Mouse (Mus musculus): Measurements from ENCODE around the gene Ar.

Ar gene

DNA sequence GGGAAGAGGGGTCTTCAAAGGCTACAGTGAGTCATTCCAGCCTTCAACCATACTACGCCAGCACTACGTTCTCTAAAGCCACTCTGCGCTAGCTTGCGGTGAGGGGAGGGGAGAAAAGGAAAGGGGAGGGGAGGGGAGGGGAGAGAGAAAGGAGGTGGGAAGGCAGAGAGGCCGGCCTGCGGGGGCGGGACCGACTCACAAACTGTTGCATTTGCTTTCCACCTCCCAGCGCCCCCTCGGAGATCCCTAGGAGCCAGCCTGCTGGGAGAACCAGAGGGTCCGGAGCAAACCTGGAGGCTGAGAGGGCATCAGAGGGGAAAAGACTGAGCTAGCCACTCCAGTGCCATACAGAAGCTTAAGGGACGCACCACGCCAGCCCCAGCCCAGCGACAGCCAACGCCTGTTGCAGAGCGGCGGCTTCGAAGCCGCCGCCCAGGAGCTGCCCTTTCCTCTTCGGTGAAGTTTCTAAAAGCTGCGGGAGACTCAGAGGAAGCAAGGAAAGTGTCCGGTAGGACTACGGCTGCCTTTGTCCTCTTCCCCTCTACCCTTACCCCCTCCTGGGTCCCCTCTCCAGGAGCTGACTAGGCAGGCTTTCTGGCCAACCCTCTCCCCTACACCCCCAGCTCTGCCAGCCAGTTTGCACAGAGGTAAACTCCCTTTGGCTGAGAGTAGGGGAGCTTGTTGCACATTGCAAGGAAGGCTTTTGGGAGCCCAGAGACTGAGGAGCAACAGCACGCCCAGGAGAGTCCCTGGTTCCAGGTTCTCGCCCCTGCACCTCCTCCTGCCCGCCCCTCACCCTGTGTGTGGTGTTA, at the start of gene Ar:
TSS of gene Ar (plus strand) at position 239 of the 812 bp plus-strand sequence.
- peak; percentile 42 for DNase-seq (ENCODE audit: extremely low spot score)

DNA sequence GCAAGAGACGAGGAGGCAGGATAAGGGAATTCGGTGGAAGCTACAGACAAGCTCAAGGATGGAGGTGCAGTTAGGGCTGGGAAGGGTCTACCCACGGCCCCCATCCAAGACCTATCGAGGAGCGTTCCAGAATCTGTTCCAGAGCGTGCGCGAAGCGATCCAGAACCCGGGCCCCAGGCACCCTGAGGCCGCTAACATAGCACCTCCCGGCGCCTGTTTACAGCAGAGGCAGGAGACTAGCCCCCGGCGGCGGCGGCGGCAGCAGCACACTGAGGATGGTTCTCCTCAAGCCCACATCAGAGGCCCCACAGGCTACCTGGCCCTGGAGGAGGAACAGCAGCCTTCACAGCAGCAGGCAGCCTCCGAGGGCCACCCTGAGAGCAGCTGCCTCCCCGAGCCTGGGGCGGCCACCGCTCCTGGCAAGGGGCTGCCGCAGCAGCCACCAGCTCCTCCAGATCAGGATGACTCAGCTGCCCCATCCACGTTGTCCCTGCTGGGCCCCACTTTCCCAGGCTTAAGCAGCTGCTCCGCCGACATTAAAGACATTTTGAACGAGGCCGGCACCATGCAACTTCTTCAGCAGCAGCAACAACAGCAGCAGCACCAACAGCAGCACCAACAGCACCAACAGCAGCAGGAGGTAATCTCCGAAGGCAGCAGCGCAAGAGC, 1.3 kb downstream of the Ar start:
- peak; percentile 13 for DNase-seq (ENCODE audit: extremely low spot score)

DNA sequence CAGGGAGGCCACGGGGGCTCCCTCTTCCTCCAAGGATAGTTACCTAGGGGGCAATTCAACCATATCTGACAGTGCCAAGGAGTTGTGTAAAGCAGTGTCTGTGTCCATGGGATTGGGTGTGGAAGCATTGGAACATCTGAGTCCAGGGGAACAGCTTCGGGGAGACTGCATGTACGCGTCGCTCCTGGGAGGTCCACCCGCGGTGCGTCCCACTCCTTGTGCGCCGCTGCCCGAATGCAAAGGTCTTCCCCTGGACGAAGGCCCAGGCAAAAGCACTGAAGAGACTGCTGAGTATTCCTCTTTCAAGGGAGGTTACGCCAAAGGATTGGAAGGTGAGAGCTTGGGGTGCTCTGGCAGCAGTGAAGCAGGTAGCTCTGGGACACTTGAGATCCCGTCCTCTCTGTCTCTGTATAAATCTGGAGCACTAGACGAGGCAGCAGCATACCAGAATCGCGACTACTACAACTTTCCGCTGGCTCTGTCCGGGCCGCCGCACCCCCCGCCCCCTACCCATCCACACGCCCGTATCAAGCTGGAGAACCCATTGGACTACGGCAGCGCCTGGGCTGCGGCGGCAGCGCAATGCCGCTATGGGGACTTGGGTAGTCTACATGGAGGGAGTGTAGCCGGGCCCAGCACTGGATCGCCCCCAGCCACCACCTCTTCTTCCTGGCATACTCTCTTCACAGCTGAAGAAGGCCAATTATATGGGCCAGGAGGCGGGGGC, 2.0 kb downstream of the Ar start:
- peak; percentile 22 for DNase-seq (ENCODE audit: extremely low spot score)

DNA sequence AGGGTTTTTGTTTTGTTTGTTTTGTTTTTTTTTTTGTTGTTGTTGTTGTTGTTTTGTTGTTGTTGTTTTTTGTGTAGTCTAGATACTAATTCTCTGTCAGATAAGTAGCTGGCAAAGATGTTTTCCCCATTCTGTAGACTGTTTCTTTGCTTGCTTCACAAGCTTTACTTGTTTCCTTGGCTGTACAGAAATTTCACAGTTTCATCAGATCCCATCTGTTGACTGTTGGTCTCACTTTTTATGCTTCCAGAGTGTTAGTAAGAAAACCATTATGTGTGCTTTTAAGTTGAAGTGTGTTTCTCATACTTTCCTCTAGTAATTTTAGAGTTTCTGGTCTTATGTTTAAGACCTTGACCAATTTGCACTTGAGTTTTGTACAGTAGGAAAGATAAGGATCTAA, 41.2 kb downstream of the Ar start:
- DNase-seq (ENCODE audit: extremely low spot score): no peak

DNA sequence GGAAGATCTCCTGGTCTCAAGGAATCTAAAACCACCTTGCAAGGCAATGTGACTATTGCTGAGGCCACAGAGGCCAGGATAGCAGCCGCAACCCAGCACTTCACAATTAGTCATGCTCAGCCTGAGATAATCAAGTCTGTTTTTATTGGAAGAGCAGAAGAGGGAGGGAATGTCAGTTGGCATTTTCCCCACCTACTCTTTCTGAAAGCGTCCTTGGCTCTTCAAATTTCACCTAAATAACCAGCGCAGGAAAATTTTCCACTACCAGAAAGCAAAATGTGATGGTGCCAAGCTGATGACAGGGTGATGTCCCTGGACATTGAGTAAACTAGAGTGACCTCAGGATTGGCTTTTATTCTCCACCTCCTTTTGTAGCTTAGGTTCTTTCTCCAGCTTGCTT, 57.2 kb downstream of the Ar start:
- DNase-seq (ENCODE audit: extremely low spot score): no peak

DNA sequence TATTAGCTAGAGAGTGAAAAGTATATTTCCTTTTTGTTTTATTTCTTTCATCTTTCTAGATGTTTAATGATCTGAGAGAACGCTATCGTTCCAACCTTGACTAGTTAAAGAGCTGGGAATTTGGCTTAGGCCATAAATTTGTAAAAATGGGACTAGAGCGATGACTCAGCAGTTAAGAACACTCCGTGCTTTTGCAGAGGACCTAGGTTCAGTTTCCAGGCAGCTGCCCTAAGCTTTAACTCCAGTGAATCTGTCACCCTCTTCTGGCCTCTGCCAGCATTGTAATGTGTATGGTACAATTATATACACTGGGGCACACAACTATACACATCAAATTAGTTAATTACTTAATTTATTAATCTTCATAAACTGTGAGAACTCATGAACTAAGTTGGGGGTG, 58.6 kb downstream of the Ar start:
- no peak for DNase-seq (ENCODE audit: extremely low spot score)

DNA sequence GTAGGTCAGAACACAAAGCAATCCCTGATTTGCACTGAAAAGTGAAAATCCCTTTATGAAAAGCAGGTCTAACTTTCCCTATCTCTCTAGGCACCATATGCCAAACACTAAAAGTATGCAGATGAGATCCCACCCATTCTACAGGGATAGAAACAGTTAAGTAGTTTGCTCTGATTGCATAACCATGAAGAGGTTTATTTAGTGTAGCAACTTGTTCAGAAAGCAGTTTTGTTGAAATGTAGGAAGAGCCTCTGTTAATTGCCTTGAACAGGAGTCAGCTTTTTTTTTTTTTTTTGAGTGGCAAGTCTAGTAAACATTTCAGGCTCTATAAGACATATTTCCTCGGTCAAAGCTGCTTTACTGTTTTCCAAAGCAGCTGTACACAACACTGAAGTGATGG, 67.5 kb downstream of the Ar start:
- DNase-seq (ENCODE audit: extremely low spot score): no peak

DNA sequence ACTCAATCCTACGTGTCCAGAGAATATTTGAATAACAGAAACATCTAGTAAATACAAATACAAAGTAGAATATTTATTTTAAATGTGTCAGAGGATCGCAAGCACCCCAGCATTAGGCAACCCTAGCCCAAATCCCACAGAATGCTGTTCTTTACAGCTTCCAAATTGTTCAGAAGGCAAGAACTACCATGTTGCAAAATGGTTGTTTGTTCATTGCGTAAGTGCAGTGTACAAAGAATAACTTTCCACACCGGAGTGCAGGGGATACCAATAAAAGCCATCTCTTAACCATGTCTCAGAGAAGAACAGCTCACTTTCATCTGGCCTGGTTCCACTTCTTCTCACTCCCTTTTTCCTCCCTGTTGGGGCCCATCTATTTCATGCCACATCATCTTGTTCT, 90.4 kb downstream of the Ar start:
- DNase-seq (ENCODE audit: extremely low spot score): no peak

DNA sequence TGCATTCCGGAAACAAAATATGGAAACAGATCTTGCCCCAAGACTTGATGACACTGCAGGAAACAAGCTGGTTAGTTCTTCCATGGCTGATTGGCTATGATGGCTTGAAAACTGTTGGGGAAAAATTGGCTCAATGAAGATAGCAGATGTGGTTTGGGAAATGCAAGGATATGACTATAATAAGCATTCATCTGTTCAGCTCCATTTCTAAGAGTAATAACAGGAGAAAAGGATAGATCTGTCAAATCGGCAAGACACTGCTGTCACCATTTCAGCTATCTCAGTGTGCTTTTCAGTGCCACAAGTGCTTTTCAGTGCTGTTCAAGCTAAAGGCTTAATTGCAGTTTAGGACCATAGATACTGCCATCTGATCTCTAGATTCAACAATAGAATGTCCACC, 96.5 kb downstream of the Ar start:
- no peak for DNase-seq (ENCODE audit: extremely low spot score)

DNA sequence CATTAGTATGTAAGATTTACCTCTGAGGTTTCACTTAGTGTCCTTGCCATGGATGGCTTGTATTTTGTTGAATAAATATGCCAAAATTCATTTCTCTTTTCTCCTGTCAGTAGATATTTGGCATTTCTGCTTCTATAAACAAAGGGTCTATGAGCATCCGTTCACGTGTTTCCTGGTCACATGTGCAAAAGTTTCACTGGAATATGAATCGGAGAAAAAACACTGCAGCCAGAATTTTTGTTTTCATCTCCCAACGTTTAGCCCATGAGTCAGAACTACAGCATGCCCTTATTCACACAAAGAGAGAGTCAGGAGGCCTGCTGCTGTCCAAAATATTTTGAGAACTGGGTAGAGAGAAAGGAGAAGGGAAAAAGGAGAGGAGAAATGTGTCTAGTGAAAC, 99.8 kb downstream of the Ar start:
- no peak for DNase-seq (ENCODE audit: extremely low spot score)

DNA sequence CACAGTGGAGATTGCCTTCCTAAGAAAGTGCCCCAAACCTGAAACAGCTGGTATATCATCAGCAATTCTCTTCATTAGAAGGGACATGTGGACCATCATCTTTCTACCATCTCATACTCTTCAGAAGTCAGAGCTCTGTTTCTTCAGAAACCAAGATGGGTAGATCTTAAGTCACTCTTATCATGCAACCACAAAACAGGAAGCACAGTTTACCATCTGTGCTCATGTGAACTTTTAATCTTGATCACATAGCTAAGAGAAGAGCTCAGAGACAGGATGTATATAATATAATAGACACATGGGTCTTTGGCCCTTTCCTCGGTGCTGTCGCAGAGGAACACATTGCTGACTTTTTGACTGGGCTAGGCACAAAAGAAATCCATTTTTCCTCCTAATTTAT, 111.1 kb downstream of the Ar start:
- DNase-seq (ENCODE audit: extremely low spot score): no peak

DNA sequence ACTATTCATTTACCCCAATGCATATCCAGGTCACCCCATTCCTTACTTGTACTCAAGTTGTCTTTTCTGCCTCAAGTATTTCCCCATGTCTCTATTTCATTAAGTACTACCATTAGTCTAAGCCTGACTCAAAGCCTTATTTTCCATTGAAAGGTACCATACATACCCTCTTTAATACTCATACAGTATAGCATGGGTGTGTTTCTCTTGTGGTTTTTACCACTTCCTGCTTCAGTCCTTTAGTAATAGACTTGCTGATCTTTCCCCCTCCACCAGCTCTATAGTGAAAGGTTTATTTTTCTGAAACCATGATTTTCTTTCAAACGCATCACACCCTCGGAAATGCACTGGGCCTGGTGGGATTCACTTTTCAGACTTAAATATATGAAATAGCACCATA, 117.2 kb downstream of the Ar start:
- DNase-seq (ENCODE audit: extremely low spot score): no peak

DNA sequence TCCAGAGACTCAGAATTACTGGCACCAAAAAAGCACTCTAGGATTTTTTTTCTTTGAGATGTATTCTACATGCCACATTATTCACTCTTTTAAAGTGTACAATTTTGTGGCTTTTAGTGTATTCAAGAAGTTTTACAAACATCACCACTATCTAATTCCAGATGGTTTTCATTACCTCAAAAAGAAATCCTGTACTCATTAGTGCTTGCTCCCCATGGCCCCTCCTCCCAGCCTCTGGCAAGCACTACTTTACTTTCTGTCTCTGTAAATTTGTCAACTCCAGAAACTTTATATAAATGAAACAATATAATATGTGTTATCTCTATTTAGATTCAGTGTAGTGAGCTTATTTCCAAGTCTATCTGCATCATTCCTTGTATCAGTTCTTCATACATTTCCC, 122.8 kb downstream of the Ar start:
- no peak for DNase-seq (ENCODE audit: extremely low spot score)

DNA sequence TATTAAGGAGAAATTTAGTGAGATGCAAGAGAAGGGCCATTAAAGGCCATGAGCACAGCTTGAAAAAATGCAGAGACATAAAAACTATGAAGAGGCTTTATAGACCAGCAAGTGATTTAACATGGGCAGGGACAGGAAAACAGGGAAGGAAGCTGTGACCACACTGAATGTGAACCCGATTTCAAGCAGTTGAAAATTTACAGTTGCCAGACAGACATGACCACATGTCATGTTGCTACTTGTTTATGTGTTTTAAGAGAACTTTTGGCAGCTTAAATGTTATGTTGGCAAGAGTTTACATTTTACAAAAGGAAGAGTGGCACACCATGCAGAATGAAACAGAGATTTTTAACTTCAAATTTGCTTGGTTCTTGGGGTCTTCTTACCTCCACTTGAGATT, 143.2 kb downstream of the Ar start:
- no peak for DNase-seq (ENCODE audit: extremely low spot score)

DNA sequence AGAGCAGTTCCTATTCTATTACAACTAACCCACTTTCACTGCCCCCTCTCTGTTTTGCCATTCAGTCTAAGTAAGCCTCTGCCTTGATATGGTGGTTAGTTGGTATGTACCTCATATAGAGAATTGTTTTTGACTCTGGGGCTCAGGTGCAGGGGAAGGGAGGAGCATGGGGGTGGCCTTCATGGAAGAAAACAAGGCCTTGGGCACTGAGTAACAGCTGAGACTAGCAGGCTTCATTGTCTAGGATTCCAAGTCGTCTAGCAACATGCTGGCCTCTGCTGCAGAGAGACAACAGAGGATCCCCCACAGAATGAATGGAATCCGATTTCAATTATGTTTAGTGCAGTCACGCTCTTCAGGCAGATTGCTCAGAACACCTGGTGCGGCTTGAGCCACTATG, 152.1 kb downstream of the Ar start:
- no peak for DNase-seq (ENCODE audit: extremely low spot score)

DNA sequence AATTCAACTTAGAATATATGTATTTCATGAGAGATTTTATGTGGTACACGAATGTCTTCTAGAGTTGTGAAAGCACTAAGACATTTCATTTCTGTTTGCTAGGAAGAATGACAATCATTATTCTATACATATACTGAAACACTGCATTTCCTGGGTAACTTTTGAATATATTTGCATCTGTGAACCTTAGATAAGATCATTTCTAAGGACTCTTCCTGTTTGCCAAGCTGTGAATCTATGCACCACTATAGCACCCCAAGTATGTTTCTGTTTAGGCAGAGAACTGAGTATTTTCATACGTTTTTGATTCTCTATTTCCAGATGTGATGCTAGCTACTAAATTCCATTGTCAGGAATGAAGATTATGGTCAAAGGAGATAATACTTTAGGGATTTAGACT, 153.4 kb downstream of the Ar start:
- DNase-seq (ENCODE audit: extremely low spot score): no peak

DNA sequence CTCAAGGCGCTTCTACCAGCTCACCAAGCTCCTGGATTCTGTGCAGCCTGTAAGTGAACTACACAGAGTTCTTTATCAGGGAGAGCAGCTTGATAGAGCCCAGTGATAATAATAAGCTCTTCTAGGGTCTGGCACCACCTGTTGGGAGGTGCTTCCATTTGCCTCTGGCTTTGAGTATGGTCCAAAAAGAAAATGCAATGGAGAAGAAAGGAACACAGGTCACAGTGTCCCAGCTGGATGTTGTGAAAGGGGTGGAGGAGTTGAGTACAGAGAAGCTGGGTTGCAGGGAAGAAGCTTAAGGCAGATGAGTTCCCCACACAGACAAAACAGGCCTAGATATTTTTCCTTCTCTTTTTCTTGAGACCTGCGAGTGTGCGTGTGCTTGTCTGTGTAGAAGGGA, 167.4 kb downstream of the Ar start:
- DNase-seq (ENCODE audit: extremely low spot score): no peak

DNA sequence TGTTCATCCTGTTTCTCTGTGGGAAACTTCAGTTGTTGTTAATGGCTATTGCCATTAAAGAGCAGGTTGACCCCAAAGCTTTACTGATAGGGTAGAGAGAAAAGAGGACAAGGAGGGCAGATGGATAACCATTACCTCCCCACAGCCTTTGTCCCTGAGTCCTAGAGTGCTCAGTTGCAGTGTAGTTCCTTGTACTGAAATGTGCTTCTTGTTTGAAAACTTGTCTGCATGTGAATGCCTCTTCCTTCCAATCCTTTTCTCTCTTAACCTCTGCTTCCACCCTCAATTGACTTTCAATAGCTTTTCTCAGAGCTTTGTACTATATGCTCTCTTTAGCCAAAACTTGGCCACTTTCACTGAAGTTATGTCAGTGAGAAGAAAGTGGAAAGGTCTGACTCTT, 168.9 kb downstream of the Ar start:
- no peak for DNase-seq (ENCODE audit: extremely low spot score)

DNA sequence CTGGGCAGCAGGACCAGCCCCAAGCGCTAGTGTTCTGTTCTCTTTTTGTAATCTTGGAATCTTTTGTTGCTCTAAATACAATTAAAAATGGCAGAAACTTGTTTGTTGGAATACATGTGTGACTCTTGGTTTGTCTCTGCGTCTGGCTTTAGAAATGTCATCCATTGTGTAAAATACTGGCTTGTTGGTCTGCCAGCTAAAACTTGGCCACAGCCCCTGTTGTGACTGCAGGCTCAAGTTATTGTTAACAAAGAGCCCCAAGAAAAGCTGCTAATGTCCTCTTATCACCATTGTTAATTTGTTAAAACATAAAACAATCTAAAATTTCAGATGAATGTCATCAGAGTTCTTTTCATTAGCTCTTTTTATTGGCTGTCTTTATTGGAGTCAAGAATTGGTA, 174.5 kb downstream of the Ar start:
- no peak for DNase-seq (ENCODE audit: extremely low spot score)

DNA sequence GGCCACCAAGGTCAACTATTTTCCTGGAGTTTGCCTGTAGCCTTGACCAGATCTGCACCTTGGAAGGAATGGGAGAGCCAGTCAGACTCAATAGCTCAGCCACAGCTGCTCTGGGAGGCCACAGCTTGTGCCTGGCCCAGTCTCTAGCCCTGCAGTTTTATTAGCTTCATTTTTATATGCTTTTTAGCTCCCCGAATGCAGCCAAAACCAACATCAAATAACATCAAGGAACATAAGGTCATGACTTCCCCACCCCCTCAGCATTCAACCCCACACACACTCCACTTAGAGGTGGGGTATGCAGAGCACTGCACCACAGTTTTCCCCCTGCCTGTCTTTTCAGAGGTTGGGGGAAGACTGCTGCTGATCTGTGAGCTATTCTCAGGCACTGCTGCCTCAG, 198.9 kb downstream of the Ar start:
- no peak for DNase-seq (ENCODE audit: extremely low spot score)

DNA sequence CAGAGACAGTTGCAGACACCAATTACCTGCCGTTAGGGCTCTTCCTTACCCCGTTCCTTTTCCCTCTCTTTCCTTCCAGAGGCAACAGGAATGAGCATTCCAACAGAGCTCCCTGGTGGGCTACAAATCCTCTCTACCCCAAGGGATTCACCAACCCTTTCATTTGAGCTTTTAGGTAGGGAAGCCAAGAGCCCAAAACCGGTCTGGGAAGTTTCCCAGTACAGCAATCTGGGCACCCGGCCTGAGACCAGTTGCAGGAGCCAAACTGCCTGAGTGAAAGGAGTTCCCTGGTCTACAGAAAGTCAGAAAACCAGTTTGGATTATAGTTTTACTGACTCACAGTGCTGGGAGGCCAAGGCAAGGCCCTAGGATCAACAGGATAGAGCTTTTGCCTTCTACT, 199.5 kb downstream of the Ar start:
- peak; percentile 0 for DNase-seq (ENCODE audit: extremely low spot score)
